18 mouse cellular contexts compared by ENCODE assay signal in the genomic region with DNA sequence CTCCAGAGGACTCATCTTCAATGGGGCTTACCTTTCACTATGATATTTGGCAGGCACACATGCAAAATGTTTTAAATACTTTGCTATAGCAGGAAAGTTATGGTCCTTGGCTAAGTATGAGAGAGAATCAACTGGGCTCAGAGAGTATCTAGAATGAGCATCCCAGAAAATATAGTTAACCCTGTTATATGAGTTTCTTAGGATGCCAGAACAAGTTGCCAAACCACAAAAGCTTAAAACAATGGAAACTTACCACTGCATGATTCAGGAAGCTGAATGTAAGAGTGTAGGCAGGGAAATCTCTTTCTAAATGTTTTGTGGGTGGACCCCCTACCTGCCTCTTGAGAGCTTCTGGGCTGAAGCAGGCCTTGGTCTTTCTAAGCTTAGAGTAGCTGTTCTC.
"Had no signal": no experiment of that assay in that cellular context is flagged by ENCODE, and none has a peak within 500 bp of the region (broad histone marks: within the 10 kb centered on the region; RNA-seq: fewer than 3 reads in every experiment).

No protein-coding gene starts in this region.

- H3K4me3 ChIP-seq: kidney, embryonic 15.5 days; limb, embryonic 15.5 days; midbrain, embryonic 12.5 days; midbrain, embryonic 15.5 days; neural tube, embryonic 13.5 days had no signal

- DNase-seq: kidney, adult 8-10 months; kidney, postnatal 10 days; kidney, postnatal 36 days; layer of hippocampus, adult 9-11 months; layer of hippocampus, postnatal 36 days; liver, postnatal 0 days; lung, embryonic 14.5 days; thymus, adult 18-20 months; thymus, postnatal 36 days had no signal

- H3K36me3 ChIP-seq: kidney, embryonic 15.5 days; limb, embryonic 15.5 days; midbrain, embryonic 12.5 days; midbrain, embryonic 15.5 days; neural tube, embryonic 13.5 days had no signal

- H3K27me3 ChIP-seq: kidney, embryonic 15.5 days; limb, embryonic 15.5 days; midbrain, embryonic 12.5 days; midbrain, embryonic 15.5 days; neural tube, embryonic 13.5 days had no signal

- H3K4me2 ChIP-seq: kidney, embryonic 15.5 days; limb, embryonic 15.5 days; liver, embryonic 11.5 days; lung, embryonic 14.5 days; midbrain, embryonic 12.5 days; midbrain, embryonic 15.5 days; neural tube, embryonic 13.5 days had no signal

- ATAC-seq: liver, postnatal 0 days; lung, postnatal 0 days; midbrain, embryonic 15.5 days had no signal

- H3K27ac ChIP-seq: kidney, embryonic 15.5 days; limb, embryonic 15.5 days; liver, embryonic 14.5 days; macrophage; midbrain, embryonic 12.5 days; midbrain, embryonic 15.5 days; neural tube, embryonic 13.5 days had no signal
